Mouse (Mus musculus): ENCODE data around the gene Thop1. TPM values are rescaled to one million over a fixed set of nuclear protein-coding genes. Genes with fewer than 3 reads are reported as not detected.

The Thop1 gene
- 13.8 to 17.5 TPM (median 15.7 TPM) in 4 replicates for total RNA-seq (2023)

DNA sequence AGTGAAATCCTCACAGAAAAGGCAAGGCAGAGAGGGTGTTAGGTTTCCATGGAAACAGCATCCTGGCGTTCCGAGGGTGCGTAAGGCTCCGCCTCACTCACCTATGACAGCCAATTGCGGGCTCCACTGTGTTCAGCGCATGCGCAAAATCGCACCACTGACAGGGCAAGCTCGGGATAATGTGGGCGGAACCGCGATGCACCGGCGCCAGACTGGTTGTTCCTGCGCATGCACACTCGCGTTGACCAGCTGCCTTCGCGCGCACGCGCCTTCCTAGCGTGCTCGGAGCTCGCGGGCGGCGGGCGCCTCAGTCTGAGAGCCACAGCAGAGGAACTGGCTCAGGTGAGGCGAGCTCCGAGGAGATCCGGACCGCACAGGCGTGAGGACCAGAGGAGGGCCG is at the start of gene Thop1:
Thop1 (plus strand) TSS at position 200 of the 400 bp plus-strand sequence.

DNA sequence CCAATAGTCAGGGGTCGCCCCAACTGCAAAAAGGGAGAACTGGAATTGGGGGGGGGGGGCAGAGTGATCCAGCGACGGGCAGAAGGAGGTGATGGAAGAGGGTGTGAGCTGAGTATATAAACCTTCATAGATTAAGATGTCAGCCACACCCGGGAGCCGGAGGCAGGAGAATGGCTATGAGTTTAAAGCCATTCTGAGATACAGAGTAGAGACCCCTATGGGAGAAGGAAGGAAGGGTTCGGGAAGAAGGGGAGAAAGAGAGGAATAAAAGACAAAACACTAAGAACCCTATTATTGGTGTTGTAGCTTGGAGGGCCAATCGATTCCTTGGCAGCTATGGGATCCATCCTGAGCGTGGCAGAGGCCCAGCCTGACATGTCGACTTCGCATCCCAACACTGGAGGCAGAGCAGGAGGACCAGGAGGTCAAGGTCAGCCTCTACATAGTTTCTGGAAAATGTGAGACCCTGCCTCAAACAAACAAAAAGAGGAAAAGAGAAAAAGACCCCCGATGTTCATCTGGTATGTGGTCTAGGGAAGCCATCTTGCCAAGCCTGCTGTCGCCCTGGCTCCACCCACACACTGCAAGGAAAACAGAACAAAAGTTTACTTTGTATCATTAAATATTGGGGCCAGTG is 44.1 kb upstream of the Thop1 start, which contains the start of gene Diras1:
Diras1 (minus strand) TSS at position 24 of the 637 bp plus-strand sequence.

DNA sequence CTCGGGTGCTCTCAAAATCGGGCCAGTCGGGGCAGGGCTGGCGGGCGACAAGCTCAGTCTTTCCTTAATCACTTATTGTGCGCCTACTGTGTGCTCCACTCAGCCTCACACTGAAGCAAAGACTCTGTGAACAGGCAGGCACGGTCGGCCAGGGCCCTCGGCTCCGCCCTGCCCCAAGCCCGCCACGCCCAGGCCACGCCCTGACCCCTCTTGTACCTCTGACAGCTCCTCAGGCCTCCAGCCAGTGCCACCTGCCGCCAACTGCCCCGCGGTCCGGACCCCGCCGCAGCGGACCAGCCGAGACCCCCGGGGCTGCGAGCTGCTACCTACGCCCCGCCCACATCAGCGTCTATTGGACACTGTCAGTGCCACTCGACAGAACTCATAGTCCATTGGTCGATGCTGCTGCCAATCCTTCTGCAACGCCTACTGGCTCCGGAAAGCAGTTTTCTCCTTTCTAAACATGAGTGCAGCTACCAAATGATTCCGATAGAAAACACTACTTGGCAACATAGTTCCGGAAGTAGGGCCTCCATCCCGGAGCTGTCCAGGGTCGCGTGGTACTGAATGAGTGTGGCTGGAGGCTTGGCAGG is 32.8 kb upstream of the Thop1 start, which contains the start of gene Slc39a3:
Slc39a3 (minus strand) TSS at position 439 of the 593 bp plus-strand sequence.

DNA sequence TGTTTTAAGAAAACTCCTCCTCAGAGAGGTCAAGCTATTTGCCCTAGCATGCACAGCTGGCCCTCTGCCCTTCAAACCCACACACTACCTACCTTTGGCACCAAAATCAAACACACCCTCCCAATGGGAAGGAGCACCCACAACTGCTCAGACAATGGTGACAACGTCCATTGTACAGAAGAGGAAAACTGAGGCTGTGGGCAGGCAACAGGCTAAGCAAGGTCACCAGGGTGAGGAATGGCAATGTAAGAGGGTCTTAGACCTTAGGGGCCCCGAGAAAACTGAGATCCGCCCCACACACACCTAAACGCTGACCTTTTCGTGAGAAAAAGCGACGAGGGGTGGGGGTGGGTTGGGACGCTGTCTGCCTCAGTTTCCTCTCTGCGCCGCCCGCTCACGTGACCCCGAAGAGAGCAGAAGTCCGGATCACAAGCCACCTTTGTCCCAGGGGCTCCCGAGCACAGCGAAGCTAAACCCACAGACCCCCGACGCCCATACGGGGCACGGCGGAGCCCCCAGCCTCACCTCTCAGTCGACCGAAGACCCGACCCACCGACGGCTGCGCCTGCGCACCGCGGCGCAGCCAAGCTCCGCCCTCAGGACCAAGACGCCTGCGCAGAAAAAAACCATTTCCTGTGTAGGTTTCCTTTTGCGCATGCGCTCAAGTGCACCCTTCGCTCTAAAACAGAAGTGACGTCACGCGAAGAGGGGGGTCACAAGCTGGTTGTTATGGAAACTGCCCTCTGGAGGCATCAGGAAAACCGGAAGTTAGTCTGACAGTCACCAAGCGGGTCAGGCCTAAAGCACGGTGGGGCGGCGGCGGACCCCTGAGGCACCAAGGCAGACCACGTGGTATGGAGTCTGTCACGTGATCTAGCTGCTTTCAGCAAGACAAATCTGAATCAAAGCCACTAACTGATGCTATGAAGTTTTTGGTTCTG is 10.0 kb upstream of the Thop1 start, which contains the start of gene Sgta:
Sgta (minus strand) TSS at position 579 of the 941 bp plus-strand sequence.

DNA sequence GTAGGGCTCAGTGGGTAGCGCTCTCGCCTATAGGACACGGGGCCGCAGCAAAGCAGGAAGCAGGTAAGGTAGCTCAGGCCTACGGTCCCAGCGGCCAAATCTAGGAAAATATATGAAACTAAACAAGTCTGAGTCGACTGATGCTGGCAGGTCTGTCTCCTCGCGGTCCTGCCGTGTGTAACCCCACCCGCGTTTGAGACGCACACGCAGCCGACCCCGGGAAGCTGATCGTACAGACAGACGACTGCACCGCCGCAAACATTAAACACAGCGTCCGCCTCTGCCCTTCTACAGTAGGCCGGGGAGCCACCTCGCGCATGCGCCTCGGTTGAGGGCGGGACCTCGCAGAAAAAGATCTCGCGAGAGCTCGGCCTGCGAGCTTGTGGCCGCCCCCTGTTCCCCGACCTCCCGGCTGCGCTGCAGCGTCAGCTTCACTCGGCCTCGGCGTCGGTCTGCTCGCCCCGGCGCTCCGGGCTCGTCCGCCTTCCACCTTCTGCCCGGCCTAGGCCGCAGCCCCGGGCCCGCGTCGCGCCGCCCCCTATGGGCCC is 35.8 kb downstream of the Thop1 start, which contains the start of gene Map2k2:
Map2k2 (plus strand) TSS at position 351 of the 548 bp plus-strand sequence.

Other genes starting within 250 kb of the Thop1 start
- gene Oaz1, start 243.4 kb upstream of the Thop1 start, total RNA-seq (2023): 513 to 527 TPM (median 522 TPM) in 4 replicates
- gene Lingo3, start 226.0 kb upstream of the Thop1 start, total RNA-seq (2023): not detected in 4 replicates
- 20.7 to 35.6 TPM (median 25.5 TPM) in 4 replicates for gene Lsm7, start 214.8 kb upstream of the Thop1 start, total RNA-seq (2023)
- gene Sppl2b, start 214.8 kb upstream of the Thop1 start, total RNA-seq (2023): 28.8 to 33.2 TPM (median 31.9 TPM) in 4 replicates
- gene Tmprss9, start 198.2 kb upstream of the Thop1 start, total RNA-seq (2023): not detected in 4 replicates
- 57.5 to 75.0 TPM (median 69.9 TPM) in 4 replicates for gene Timm13, start 169.1 kb upstream of the Thop1 start, total RNA-seq (2023)
- 11.6 to 13.6 TPM (median 12.6 TPM) in 4 replicates for gene Lmnb2, start 151.8 kb upstream of the Thop1 start, total RNA-seq (2023)
- 39.7 to 58.7 TPM (median 48.3 TPM) in 4 replicates for gene Gadd45b, start 140.0 kb upstream of the Thop1 start, total RNA-seq (2023)
- gene Gng7, start 55.1 kb upstream of the Thop1 start, total RNA-seq (2023): 0.27 to 1.4 TPM (median 0.43 TPM) in 4 replicates
- gene Diras1, start 44.4 kb upstream of the Thop1 start, total RNA-seq (2023): not detected in 4 replicates
- 11.2 to 15.3 TPM (median 11.6 TPM) in 4 replicates for gene Slc39a3, start 32.6 kb upstream of the Thop1 start, total RNA-seq (2023)
- 61.8 to 68.8 TPM (median 65.7 TPM) in 4 replicates for gene Sgta, start 9.9 kb upstream of the Thop1 start, total RNA-seq (2023)
- not detected in 4 replicates for gene Creb3l3, start 28.8 kb downstream of the Thop1 start, total RNA-seq (2023)
- gene Map2k2, start 35.9 kb downstream of the Thop1 start, total RNA-seq (2023): 140 to 154 TPM (median 146 TPM) in 4 replicates
- gene Zbtb7a, start 65.2 kb downstream of the Thop1 start, total RNA-seq (2023): 102 to 107 TPM (median 105 TPM) in 4 replicates
- 60.6 to 70.8 TPM (median 66.5 TPM) in 4 replicates for gene Pias4, start 97.9 kb downstream of the Thop1 start, total RNA-seq (2023)
- gene Eef2, start 106.6 kb downstream of the Thop1 start, total RNA-seq (2023): 1,970 to 2,090 TPM (median 2,027 TPM) in 4 replicates
- 79.2 to 84.3 TPM (median 81.9 TPM) in 4 replicates for gene Dapk3, start 113.0 kb downstream of the Thop1 start, total RNA-seq (2023)
- not detected in 4 replicates for gene 4930442H23Rik, start 113.8 kb downstream of the Thop1 start, total RNA-seq (2023)
- gene Nmrk2, start 132.0 kb downstream of the Thop1 start, total RNA-seq (2023): not detected in 4 replicates
- not detected in 4 replicates for gene Atcay, start 160.8 kb downstream of the Thop1 start, total RNA-seq (2023)
- 4.3 to 6.4 TPM (median 4.6 TPM) in 4 replicates for gene Zfr2, start 163.1 kb downstream of the Thop1 start, total RNA-seq (2023)
- gene Matk, start 182.9 kb downstream of the Thop1 start, total RNA-seq (2023): 25.9 to 37.1 TPM (median 29.9 TPM) in 4 replicates
- gene Mrpl54, start 196.9 kb downstream of the Thop1 start, total RNA-seq (2023): 120 to 145 TPM (median 129 TPM) in 4 replicates
- gene Apba3, start 196.9 kb downstream of the Thop1 start, total RNA-seq (2023): 22.1 to 30.5 TPM (median 26.9 TPM) in 4 replicates
- gene Tjp3, start 221.5 kb downstream of the Thop1 start, total RNA-seq (2023): 11.7 to 14.1 TPM (median 12.2 TPM) in 4 replicates
- gene Pip5k1c, start 222.9 kb downstream of the Thop1 start, total RNA-seq (2023): 147 to 164 TPM (median 158 TPM) in 4 replicates